Mouse (Mus musculus) layer of hippocampus, postnatal 36 days (tissue): ENCODE data around the gene Slc34a2. TPM values are rescaled to one million over a fixed set of nuclear protein-coding genes. Genes with fewer than 3 reads are reported as not detected.

Experiments
- DNase-seq, 2 experiments: peaks; one replicate each; pipeline ENCODE4 v3.0.0; 2022
- total RNA-seq, 2 experiments: library from RNA; stranded (reverse); gene quantifications; 2 replicates each; pipeline ENCODE4 v1.2.3; 2021

The Slc34a2 gene
- total RNA-seq: not detected

GRCm38 (mm10) chr5:53037781-53038180, at the start of gene Slc34a2:
TSS of gene Slc34a2 (plus strand) at chr5:53038081.
- DNase-seq: no peak

GRCm38 (mm10) chr5:52990687-52991341, 47.1 kb upstream of the Slc34a2 start:
- DNase-seq: no peak

GRCm38 (mm10) chr5:52992210-52992897, 45.5 kb upstream of the Slc34a2 start:
- DNase-seq: no peak

- DNase-seq: no peak
Observed at GRCm38 (mm10) chr5:52993490-52994282, 44.2 kb upstream of the Slc34a2 start.

DNA sequence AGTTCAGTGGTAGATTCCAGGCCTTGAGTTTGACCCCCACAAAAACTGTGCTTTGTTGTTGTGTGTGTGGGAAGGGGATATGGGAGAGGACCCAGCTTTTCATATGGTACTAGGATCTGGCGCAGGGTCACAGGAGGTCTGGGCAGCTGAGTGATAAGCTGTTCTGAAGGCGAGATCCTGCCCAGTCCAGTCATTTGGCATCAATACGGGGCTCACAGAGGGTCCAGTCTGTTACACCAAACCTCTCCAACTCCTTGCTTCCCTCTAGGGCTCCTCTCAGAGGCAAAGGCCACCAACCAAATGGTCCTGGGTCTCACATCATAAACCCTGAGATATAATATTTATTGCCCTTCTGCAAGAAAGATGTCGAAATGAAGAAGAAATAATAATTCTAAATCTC, 42.4 kb upstream of the Slc34a2 start:
- DNase-seq: no peak

GRCm38 (mm10) chr5:52996145-52996544, 41.7 kb upstream of the Slc34a2 start:
- no peak for DNase-seq

DNA sequence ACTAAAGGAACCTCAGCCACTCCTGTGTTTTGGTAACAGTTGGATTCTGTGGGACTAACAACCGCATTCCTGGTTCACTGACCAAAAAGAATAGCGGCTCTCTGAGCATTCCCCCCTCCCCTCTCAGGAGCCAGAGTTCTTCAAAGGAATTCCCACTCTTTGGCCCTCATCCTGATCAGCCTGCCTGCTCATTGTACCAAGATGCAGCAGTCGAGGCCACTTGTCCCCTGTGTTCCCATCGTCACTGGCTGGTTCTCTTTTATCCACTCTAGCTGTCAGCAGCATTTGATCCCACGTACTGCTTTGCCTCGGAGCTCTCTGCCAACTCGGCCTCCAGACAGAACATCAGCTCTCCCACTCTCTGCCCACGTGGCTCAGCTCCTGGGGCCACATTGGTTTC, 41.3 kb upstream of the Slc34a2 start:
- DNase-seq: no peak

DNA sequence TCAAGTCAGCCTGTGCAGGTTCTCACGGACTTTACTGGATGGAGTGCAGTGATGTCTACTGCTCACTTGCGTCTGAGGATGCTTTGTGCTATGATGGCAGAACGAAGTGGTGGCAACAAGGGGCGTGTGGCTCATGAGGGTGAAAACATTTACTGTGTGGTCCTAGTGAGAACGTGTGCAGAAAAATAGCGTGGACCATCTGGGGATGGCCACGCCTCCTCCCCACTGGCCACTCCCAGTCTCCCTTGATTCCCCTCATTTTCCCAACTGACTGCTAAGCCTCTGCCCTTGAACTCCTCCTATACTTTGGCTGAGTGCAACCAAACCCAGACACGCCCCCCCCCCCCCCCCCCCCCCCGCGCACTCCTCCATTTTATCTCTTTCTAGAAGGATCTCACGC, 40.8 kb upstream of the Slc34a2 start:
- DNase-seq: no peak

DNA sequence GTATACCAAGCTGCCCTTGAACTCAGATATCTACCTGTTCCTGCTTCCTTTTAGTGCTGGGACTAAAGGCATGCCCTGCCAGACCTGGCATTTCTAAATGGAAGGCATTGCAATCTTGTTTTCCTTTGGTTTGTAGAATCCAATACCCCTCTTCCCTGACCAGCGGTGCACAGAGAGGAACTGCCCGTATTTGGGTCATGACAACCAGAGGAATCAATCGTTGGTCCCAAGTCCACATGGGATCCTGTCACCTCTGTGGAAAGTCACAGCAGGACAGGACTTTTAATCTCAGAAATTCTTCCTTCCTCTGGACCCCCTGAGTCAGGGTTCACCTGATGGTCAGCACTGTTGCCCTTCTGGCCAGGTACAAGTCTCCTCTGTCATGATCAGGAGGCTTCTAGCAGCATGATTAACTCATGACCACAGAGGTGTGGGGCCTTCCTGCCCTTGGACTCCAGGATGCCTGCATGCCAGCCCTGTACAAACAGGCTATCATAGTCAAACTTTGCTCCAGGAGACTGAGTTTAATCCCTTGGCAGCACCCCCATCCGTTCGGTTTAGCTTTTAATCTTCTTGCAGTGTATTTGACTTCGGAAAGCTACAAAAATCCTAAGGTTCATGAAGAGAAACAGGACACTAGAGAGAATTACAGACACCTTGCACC, 39.7 kb upstream of the Slc34a2 start:
- no peak for DNase-seq

DNA sequence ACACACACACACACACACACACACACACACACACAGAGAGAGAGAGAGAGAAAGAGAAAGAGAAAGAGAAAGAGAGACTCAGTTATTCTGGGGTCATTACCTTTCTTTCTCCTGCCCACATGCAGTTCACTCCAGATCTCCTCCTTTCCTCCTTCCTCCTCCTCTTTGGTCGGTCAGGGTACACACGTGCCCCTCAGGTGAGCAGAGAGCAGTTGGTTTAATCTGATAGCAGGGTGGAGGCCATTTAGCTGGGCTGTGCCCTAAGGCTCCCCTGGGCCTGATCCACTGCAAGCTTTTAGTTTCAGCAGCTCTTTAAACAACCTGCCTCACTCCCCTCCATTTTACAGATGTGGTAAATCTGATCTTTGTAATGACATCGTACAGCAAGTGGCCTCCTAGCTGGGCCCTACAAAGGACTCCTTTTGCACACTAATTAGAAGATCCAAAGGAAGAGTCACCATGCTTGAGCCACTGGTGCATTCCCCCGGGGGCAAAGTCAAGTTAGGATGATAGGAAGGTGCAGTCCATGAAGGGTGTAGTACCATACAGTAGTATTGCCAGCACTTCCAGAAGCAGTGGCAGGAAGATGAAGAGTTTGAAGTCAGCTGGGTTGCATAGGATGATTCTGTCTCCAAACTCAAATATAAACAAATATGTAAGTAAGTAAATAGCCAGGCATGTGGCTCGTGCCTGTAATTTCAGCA, 37.6 kb upstream of the Slc34a2 start:
- no peak for DNase-seq

DNA sequence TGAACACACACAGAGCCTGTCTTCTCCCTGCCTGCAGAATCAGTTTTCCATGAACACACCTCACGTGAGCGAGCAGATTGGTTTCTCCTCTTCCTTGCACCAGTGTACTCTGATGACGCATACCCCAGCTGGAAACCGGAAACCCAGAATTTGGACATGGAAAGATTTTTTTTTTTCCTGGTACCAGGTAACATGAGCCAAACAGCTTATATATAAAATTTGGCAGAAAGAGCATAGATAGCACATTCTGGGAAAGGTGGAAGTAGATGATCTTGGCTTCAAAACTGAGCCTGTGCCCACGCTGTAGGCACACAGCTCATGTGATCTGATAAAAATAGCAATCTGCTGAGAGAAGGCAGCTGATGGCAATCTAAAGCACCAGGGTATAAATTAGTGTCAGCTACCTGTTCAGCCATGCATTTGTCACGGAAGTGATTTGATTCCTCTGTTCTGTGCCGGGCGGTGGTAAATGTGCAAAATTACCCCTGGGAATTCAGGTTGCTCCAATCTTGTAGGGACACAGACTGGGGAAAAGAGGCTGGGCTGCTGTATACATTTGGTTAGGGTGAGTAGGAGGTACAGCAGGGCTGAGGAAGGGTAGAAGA, 35.2 kb upstream of the Slc34a2 start:
- peak in 1 of 2 experiments; percentile 16 for DNase-seq

- DNase-seq: no peak
Observed at GRCm38 (mm10) chr5:53003495-53003894, 34.4 kb upstream of the Slc34a2 start.

DNA sequence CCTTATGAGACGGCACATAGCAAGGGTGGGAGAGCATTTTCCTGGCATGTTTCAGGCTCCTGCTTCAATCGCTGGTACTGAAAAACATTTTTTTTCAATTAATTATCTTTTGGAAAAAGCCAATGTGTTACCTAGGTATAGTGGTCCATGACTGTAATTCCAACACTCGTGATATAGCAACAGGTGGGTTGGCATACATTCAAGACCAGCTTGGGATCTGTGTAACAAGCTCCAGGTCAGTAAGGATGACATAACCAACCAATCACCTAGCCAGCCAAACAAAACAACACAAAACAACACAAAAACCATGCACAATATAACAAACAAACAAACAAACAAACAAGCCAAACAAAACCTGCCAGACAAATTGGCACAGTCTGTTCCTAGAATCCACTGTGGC, 33.9 kb upstream of the Slc34a2 start:
- DNase-seq: no peak

DNA sequence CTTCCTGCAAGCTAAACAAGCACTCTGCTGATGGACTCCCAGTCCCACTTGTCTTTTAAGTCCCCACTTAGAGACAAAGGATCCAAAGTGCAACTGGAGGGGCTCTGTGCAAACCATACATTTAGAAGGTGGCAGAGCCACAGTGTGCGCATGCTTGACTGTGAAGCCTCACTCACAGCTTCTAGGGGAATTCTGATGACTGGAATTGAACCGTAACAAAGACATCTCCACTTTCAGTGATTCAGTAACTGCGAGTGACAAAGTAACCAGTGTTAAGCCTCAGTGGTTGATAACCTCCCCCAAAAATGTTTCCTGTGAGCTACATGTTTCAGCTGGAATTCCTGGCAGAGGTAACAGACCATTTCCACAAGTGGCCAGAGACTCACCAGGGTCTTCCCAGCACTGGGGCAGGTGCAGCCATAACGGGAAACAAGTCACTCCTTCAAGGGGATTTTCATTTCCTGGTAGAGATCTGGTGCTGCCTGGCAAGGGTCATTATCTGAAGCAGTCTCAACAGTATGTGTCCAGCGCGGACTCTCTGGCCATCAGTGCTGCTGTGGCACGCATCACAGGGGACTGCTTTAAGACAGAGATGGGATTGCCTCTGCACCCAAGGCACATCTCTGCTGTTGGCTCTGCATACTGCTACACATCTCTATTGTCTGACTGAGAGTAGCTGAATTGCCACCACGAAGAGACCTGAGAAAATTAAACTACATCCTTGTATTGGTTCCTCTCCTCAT, 28.7 kb upstream of the Slc34a2 start:
- DNase-seq: no peak

DNA sequence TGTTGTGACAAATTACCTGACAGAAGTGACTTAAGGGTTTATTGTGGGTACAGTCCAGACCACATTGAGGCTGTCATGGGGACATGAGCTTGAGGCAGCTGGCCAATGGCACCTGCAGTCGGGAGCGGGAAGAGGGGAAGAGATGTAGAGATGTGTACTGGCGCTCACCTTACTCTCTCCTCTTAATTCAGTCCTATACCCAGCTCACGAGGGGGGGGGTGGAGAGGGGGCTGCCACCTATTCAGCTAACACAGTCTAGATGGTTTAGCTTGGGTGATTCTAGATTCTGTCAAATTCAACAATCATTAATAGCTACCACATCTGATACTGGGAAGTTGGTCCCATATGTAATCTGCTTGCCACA, 28.1 kb upstream of the Slc34a2 start:
- no peak for DNase-seq

GRCm38 (mm10) chr5:53011327-53011726, 26.6 kb upstream of the Slc34a2 start:
- DNase-seq: no peak

DNA sequence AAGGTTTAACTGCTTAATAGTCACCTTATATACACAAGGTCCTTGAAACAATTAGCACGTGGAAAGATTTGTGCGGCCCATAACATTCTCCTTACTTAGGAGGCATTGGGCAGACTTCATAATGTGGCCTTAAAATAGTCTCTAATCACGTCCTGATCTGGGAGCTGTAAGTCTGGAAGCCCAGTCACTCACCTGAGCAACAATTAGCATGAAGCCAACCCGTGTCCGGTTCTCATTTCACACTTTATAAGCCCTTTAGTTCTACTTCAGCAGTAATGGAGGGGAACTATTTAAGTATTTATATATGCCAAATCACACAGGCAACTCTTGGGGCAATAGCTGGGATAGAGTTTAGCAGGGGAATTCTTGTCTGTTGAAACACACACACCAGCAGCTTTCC, 21.3 kb upstream of the Slc34a2 start:
- no peak for DNase-seq

DNA sequence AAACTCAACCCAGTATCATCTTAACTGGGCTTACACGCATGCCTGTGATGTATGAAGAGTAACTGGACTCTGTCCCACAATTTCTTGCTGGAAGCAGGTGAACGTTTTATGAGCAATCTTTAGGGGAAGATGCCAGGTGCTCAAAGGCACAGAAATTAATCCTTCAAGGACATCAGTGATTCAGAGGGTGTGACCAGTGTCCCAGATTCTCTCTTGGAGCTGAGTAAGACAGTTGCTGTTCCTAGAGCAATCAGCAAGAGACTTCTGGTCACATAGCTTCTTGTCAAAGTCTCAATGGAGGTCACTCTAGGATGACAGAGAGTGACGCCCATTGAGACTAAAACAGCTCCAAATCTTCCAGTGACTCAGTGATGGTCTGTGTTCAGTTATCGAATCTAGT, 19.6 kb upstream of the Slc34a2 start:
- no peak for DNase-seq

GRCm38 (mm10) chr5:53023432-53023831, 14.4 kb upstream of the Slc34a2 start:
- no peak for DNase-seq

- DNase-seq: no peak
Observed at GRCm38 (mm10) chr5:53023901-53024300, 14.0 kb upstream of the Slc34a2 start.

GRCm38 (mm10) chr5:53025276-53025973, 12.5 kb upstream of the Slc34a2 start:
- peak in 1 of 2 experiments; percentile 4 for DNase-seq
